ENCODE assay signal across 15 mouse cellular contexts in genomic region chr4:10804735-10805134, GRCm38 (mm10).
DNase-seq lines count a peak whose midpoint lies in the region; ATAC-seq and TF ChIP-seq lines count a peak whose summit lies in the region.
"Had no signal": no experiment of that assay in that cellular context is flagged by ENCODE, and none has a peak within 500 bp of the region (broad histone marks: within the 10 kb centered on the region; RNA-seq: fewer than 3 reads in every experiment).

No protein-coding gene starts in this region.

- WGBS in kidney, postnatal 0 days: 35% methylated on average over 1 of the region's 1 CpGs
- WGBS in hindbrain, embryonic 16.5 days: 34% methylated on average over 1 of the region's 1 CpGs

- no peak overlapping the region for H3K4me2 ChIP-seq in kidney, postnatal 0 days (ENCODE audit: low read length)
- H3K4me2 ChIP-seq in hindbrain, embryonic 16.5 days (ENCODE audit: low read length): no peak overlapping the region
- H3K4me2 ChIP-seq: heart, embryonic 15.5 days; liver, embryonic 13.5 days had no signal

- no peak overlapping the region for H3K4me3 ChIP-seq in kidney, postnatal 0 days (replicated peaks; ENCODE audit: low read depth, low read length)
- H3K4me3 ChIP-seq in hindbrain, embryonic 16.5 days (ENCODE audit: low read length): no peak overlapping the region
- H3K4me3 ChIP-seq: heart, embryonic 15.5 days; liver, embryonic 13.5 days had no signal

- no peaks in the 10 kb centered on the region for H3K4me1 ChIP-seq in kidney, postnatal 0 days (replicated peaks; ENCODE audit: insufficient read depth, low read length)
- H3K4me1 ChIP-seq in hindbrain, embryonic 16.5 days (ENCODE audit: control insufficient read depth, insufficient read depth, low read depth, low read length): no peaks in the 10 kb centered on the region
- H3K4me1 ChIP-seq: heart, embryonic 15.5 days; liver, embryonic 13.5 days had no signal

- H3K27me3 ChIP-seq in kidney, postnatal 0 days (ENCODE audit: insufficient read depth, low read length): no peaks in the 10 kb centered on the region
- H3K27me3 ChIP-seq in hindbrain, embryonic 16.5 days (replicated peaks; ENCODE audit: control insufficient read depth, insufficient read depth, low read length): no peaks in the 10 kb centered on the region
- H3K27me3 ChIP-seq: heart, embryonic 15.5 days; liver, embryonic 13.5 days had no signal

- no peak for DNase-seq in kidney, postnatal 0 days (ENCODE audit: low spot score)
- DNase-seq in kidney, adult 8-10 months: no peak
- peak; percentile 6 for DNase-seq in thymus, postnatal 25 days
- DNase-seq in thymus, adult 18-20 months: no peak
- peak; percentile 18 for DNase-seq in ZHBTc4 (ENCODE audit: low read depth, low spot score)
- no peak for DNase-seq in gastrocnemius, postnatal 25 days
- DNase-seq: cerebellum, adult 11-12 months; layer of hippocampus, adult 9-11 months; left cerebral cortex, postnatal 4 days; liver, embryonic 13.5 days had no signal

- no peak overlapping the region for H3K27ac ChIP-seq in kidney, postnatal 0 days
- no peak overlapping the region for H3K27ac ChIP-seq in hindbrain, embryonic 16.5 days (ENCODE audit: low read depth, low read length)
- H3K27ac ChIP-seq: heart, embryonic 15.5 days; hindbrain, postnatal 0 days; liver, embryonic 13.5 days had no signal

- H3K9ac ChIP-seq in kidney, postnatal 0 days (ENCODE audit: low read depth, low read length): no peak overlapping the region
- H3K9ac ChIP-seq in hindbrain, embryonic 16.5 days (ENCODE audit: low read depth, low read length): no peak overlapping the region
- H3K9ac ChIP-seq: heart, embryonic 15.5 days; liver, embryonic 13.5 days had no signal

- no peak for ATAC-seq in kidney, postnatal 0 days (replicated peaks; ENCODE audit: low FRiP score, low read depth)
- no peak for ATAC-seq in hindbrain, embryonic 16.5 days
- ATAC-seq: forebrain, embryonic 16.5 days; hindbrain, postnatal 0 days had no signal

- H3K36me3 ChIP-seq in kidney, postnatal 0 days (ENCODE audit: insufficient read depth, low read length): no peaks in the 10 kb centered on the region
- H3K36me3 ChIP-seq in hindbrain, embryonic 16.5 days (ENCODE audit: control insufficient read depth, insufficient read depth, low read length): no peaks in the 10 kb centered on the region
- H3K36me3 ChIP-seq: G1E; heart, embryonic 15.5 days; liver, embryonic 13.5 days had no signal

- H3K9me3 ChIP-seq in kidney, postnatal 0 days (replicated peaks; ENCODE audit: low read length): no peaks in the 10 kb centered on the region
- H3K9me3 ChIP-seq in hindbrain, embryonic 16.5 days (ENCODE audit: control insufficient read depth, low read length): no peaks in the 10 kb centered on the region
- H3K9me3 ChIP-seq: G1E; heart, embryonic 15.5 days; liver, embryonic 13.5 days had no signal

- peak; percentile 35; the same call in 1 of the 2 replicates for TF ChIP-seq CTCF in kidney, postnatal 0 days (IDR thresholded peaks at IDR 0.05; ENCODE audit: low read depth)

Comparison
In these comparisons a context has a peak if more than half of its experiments do, and no peak if none do; other contexts are left out.
1. DNase-seq: peak in thymus, postnatal 25 days (single experiment) and ZHBTc4 (single experiment); none in kidney, postnatal 0 days (single experiment), kidney, adult 8-10 months (0 of 2), thymus, adult 18-20 months (0 of 2) and gastrocnemius, postnatal 25 days (single experiment).